Mouse (Mus musculus): Measurements from ENCODE around the gene Gm20937.
"Not testable (repeated sequence)": the region's sequence is repeated elsewhere in the genome, so short reads cannot be mapped to it uniquely, and the experiment has no call there.

Gene Gm20937

DNA sequence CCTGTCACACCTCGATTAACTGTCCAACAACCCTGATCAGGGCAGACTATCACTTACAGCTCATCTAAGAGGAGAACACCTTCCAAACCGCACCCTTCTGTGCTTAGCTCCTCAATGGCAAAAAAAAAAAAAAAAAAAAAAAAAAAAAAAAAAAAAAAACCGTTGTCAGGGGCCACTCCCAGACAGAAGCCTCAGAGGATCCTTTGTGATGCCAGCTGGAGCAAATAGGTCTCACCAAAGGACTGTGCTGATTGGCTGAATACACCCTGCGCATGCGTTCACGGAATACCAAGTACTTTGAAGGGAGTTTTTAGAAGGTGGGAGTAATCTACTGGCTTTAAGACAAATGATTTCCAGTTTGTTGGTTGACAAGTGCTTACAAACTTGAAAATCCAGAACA, at the start of gene Gm20937:
TSS of gene Gm20937 (minus strand) at position 101 of the 400 bp plus-strand sequence.
- not testable (repeated sequence) for DNase-seq

All from lung, postnatal 10 days (tissue).